Mouse (Mus musculus) cortical plate, adult 2 months (tissue): ENCODE results near the gene Susd4. TPM values are rescaled to one million over a fixed set of nuclear protein-coding genes. Genes with fewer than 3 reads are reported as not detected.

ENCODE experiments used
- H3K27ac ChIP-seq: fragments of 200-500 bp; 2 replicates; pipeline ENCODE4 v1.5.1; 2012; ENCODE audit warnings: low read length, control low read depth, inconsistent platforms; ENCODE audit not compliant: insufficient read depth
- H3K4me1 ChIP-seq: fragments of 200-500 bp; 2 replicates; pipeline ENCODE4 v1.6.1; 2011; ENCODE audit warnings: low read length; ENCODE audit not compliant: control insufficient read depth, insufficient read depth
- H3K4me3 ChIP-seq: fragments of 200-500 bp; 2 replicates; pipeline ENCODE4 v1.5.1; 2011; ENCODE audit warnings: mild to moderate bottlenecking, low read length, control low read depth; ENCODE audit not compliant: insufficient read depth
- CTCF ChIP-seq: fragments of 200-500 bp; IDR thresholded peaks from 2 replicates; pipeline ENCODE4 v1.5.1; 2011; ENCODE audit warnings: mild to moderate bottlenecking, control low read depth, low read length; ENCODE audit not compliant: insufficient read depth; ENCODE audit errors: extremely low read depth
- POLR2A ChIP-seq: fragments of 200-500 bp; IDR thresholded peaks from 2 replicates; pipeline ENCODE4 v1.6.1; 2011; ENCODE audit warnings: mild to moderate bottlenecking, low read length, control low read depth; ENCODE audit not compliant: insufficient read depth; ENCODE audit errors: extremely low read depth
- polyA plus RNA-seq: library from polyadenylated mRNA; depleted of rRNA; stranded (reverse); fragments of >200 nt; gene quantifications from 2 replicates; pipeline ENCODE4 v1.2.3, GENCODE M21; 2012; rRNA removed

The Susd4 gene
- polyA plus RNA-seq, result 128 and 136 TPM in 2 replicates

DNA sequence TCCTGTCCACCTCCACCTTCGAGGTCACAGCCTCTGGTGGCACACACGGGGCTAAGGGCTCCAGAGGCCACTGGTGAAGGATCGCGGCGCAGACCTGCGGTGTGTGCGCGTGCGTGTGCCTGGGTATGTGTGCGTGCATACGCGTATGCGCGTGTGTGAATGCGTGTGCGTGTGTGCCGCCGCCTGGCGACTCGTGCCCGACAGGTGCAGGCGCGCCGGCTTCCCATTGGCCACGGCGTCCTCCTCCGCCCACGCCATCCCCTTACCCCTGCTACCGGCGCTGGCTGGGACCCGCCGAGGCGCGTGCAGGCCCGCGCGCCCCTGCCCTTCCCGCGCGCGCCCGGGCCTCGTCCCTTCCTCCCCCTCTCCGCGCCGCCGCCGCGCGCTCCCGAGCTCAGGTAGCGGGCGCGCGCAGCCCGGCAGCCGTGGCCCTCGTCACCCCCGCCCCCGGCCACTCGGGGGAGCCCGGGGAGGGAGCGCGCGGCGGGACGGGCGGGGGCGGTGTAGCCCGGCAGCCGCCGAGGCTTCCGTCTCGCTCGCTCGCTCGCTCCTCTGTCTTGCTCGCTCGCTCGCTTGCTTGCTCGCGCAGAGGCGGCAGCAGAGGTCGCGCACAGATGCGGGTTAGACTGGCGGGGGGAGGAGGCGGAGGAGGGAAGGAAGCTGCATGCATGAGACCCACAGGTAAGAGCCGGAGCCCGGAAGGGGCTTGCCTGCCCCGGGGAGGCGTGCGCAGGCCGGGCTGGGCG, at the start of gene Susd4:
TSS of gene Susd4 (plus strand) at position 145 of the 746 bp plus-strand sequence.
- H3K4me1 ChIP-seq, result peaks cover 3% of the 10 kb centered on the region; the same call in 1 of the 2 replicates
- H3K4me3 ChIP-seq, result peak within 1 kb of the TSS; percentile 59
- peak within 1 kb of the TSS; percentile 62 for H3K27ac ChIP-seq
- TF ChIP-seq CTCF, result no peak
- TF ChIP-seq POLR2A, result peak; percentile 79

DNA sequence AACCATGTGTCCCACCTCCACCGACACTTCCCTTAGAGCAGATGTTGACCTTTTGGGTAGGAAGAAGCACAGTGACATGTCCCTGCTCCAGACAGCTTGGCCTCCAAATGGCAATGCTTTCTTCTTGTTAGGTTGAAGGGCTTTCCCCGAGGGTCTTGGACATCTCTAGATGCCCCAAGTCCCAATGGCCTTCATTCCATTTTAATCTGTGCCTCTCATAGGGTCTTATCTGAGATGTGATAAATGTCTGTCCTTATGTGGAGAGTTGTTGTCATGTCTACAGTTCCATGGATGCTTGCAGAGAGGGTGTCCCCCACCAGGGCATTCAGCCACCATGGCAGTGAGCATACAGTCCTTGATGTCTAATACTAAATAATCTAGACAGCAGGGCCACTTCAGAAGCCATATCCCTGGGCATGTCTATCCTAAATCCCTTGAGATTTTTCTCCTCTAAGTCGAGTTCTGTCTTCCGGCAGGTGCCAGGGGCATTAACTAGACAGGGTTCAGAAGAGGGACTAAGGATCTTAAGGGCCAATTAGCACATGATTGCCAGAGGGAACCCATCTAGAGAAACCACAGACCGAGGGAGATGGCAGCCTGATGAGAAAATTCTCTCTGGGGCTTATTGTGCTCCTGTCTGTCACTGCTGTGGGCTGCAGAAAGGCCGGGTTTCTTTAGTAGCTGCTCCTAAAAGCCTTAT, 49.3 kb upstream of the Susd4 start:
- H3K27ac ChIP-seq, result no peak overlapping the region

DNA sequence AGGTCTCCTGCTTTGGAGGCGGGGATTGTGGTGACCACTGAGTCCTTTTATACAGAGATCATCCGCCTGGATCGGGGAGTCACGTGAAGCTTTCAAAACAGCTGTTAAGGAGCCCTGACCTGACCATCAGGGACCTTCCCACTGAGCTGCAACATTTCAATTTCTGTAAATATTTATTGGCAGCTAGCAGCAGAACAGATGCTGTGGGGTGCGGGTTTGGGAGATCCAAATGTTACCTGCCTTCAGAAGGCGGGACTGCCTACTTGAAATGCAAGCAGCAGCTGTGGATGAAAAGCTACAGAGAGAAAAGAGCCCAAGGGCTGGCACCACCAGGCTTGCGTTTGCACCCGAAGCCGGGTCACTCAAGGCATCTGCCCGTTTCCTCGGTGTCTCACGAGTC, 36.1 kb upstream of the Susd4 start:
- H3K27ac ChIP-seq, result no peak overlapping the region
- TF ChIP-seq CTCF (no peak), POLR2A (no peak)
- H3K4me3 ChIP-seq, result no peak overlapping the region
- peaks cover 2% of the 10 kb centered on the region; the same call in 1 of the 2 replicates for H3K4me1 ChIP-seq

More for the DNA sequence above, 49.3 kb upstream of the Susd4 start:
- Histone ChIP-seq H3K4me3 (no peak overlapping the region), H3K4me1 (no peaks in the 10 kb centered on the region)
- no peak for TF ChIP-seq CTCF
- no peak for TF ChIP-seq POLR2A

DNA sequence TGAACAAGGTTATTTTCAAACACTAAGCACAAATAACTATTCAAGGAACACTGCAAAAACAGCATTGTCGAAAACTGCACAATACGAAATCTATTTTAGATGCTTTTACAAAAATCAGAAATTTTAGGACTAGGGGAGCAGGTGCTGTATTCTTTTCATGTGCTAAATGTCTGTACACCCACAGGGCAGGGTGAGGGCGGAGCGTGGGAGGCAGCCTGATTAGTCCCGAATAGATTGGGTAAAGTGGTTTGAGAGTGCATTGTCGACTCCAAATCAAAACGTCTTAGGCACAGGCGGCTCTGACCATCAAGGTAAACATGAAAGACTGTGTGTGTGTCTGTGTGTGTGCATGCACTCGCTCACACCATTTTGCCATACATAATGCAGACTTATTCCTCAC, 34.7 kb upstream of the Susd4 start:
- no peak for TF ChIP-seq POLR2A
- TF ChIP-seq CTCF, result no peak
- no peak overlapping the region for H3K27ac ChIP-seq

DNA sequence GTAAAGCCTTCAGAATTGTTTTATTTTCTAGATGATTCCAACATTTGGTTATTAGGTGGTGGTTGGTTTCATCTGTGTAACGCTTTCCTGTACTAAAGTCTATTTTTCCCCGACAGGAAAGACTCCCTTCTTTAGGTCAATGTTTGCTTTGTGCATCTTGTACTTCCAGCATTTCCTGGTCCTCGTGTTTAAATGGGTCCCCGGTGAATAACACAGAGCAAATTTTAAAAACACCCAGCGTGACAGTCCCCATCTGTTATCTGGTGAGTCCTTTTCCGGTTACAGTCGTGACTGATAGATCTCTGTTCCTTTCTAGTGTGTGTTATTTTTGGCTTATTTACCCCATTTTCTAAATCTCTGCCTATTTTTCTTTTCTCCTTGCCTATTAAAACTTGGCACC, 31.0 kb upstream of the Susd4 start:
- Histone ChIP-seq H3K4me3 (no peak overlapping the region), H3K4me1 (peaks cover 2% of the 10 kb centered on the region; the same call in 1 of the 2 replicates), H3K27ac (no peak overlapping the region)
- TF ChIP-seq CTCF (no peak), POLR2A (no peak)

More for the DNA sequence above, 34.7 kb upstream of the Susd4 start:
- H3K4me3 ChIP-seq, result no peak overlapping the region
- peaks cover 2% of the 10 kb centered on the region; the same call in 1 of the 2 replicates for H3K4me1 ChIP-seq

DNA sequence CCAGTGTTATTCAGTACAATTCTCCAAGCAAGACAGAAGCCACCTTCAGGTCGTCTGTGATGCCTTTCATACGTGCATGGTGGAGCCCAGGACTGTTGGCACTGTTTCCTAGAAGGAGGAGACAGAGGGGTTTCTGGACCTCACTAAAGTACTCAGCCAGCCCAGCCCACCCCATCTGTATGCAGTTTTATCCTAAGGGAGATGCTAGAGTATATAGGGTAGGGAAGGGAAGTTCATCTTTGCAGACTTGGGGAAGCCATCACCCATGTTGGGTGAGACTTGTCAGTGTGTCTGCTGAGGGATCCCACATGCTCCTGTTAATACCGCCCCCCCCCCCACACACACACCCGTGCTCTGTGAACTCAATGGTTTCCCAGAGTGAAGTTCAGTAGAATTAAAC, 27.8 kb upstream of the Susd4 start:
- H3K27ac ChIP-seq, result no peak overlapping the region
- TF ChIP-seq CTCF (no peak), POLR2A (no peak)
- H3K4me3 ChIP-seq, result no peak overlapping the region
- H3K4me1 ChIP-seq, result no peaks in the 10 kb centered on the region

DNA sequence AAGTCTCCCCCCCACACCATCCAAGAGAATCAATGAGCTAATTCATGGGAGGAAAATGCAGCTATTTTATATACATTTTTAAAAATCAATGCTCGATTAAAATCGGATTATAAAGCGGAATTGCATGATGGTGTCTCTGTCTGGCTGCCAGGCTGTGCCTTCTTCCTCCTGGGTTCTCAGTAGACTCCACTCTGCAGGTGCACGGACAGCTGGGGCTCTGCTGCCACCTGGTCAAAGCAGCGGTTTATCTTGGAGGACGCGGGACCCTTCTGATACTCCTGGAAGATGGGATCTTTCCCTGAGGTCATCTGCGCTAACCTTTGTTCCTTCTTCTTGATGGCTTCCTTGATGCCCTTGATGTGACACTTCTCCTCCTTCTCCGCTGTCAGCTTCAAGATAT, 16.6 kb upstream of the Susd4 start:
- Histone ChIP-seq H3K4me1 (no peaks in the 10 kb centered on the region), H3K4me3 (no peak overlapping the region), H3K27ac (no peak overlapping the region)

DNA sequence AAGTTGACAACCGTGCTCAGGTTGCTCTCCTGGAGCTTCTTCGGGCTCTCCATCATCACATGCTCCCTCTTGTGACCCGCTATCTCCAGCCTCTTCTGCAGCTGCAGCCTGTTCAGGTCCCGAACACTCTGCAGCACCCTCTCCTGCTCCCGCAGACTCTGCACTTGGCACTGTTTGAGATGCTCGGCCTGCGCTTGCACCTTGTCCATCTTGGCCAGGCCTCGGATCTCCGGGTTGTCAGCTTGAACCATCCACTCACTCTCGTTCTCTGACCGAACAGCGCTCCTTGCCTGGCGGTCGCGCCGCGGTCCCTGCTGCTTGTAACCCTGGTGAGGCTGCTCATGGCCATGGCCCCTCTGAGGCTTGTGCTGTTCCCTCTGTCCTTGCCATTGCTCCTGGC, 15.8 kb upstream of the Susd4 start:
- Histone ChIP-seq H3K27ac (no peak overlapping the region), H3K4me3 (no peak overlapping the region), H3K4me1 (no peaks in the 10 kb centered on the region)
- TF ChIP-seq CTCF (no peak), POLR2A (no peak)

More for the DNA sequence above, 16.6 kb upstream of the Susd4 start:
- TF ChIP-seq CTCF (no peak), POLR2A (no peak)

DNA sequence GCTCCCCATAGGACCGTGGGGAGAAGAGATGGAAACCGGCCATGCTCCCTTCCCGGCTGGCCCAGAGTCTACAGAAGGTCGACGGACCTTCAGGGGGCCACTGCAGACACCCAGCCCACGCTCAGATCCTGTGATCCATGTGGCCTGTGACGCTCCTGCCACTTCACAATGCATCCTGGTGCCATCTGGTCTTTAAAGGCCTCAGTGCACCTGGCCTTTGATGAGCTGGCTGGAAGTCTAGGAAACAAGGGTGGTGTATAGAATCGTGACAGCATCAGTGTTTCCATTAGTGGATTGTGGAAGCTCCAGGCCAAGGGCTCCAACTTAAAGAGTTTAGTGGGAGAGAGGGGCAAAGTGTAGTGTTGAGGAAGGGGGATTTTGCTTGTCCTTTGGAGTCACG, 14.6 kb upstream of the Susd4 start, which contains the start of gene Ccdc185:
TSS of gene Ccdc185 (minus strand) at position 101 of the 400 bp plus-strand sequence.
- Histone ChIP-seq H3K27ac (no peak within 1 kb of the TSS), H3K4me1 (no peaks in the 10 kb centered on the region), H3K4me3 (no peak within 1 kb of the TSS)
- TF ChIP-seq CTCF (no peak), POLR2A (no peak)

DNA sequence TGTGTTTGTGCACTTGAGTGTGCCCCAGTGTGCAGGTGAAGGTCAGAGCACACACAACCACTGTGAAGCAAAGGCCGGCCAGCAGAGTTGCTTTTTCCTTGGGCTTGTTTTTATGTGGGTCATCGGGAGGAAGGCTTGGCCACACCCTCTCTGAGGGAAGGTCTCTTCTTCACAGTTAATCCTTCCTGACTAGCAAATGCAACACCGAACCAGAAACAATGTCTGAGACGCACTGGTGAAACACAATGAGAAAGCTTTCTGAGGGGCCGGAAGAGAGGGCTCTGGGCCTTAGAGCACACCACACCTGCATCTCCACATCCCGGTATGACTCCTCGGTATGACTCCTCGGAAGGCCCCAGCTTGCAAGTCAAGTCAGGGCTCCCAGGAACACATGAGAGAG, 12.4 kb upstream of the Susd4 start:
- TF ChIP-seq CTCF (no peak), POLR2A (no peak)

DNA sequence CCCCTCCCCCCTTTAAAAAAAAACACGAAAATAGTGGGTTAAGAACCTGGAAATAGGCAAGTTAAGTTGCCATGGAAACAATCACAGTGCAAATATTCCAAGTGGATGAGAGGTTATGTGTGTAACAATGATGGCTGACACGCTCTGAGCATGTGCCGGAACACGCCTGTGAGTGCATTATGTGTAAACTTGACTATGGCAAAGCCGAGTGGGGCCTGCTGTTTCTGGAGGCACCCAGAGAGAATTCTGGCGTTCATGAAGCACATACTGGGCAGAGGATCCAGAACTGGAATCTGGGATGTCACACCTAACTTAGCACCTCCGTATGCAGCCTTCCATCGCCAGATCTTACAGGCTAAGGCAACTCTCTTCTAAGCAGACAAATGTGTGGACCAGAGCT, 10.0 kb upstream of the Susd4 start:
- Histone ChIP-seq H3K4me1 (no peaks in the 10 kb centered on the region), H3K4me3 (no peak overlapping the region), H3K27ac (no peak overlapping the region)
- TF ChIP-seq POLR2A, result no peak
- no peak for TF ChIP-seq CTCF

More for the DNA sequence above, 12.4 kb upstream of the Susd4 start:
- no peak overlapping the region for H3K27ac ChIP-seq
- H3K4me3 ChIP-seq, result no peak overlapping the region
- no peaks in the 10 kb centered on the region for H3K4me1 ChIP-seq
